Mouse (Mus musculus) lung, postnatal 0 days (tissue): Measurements from ENCODE around the gene Intu.

Experiments used
- CTCF ChIP-seq: IDR thresholded peaks from 2 replicates; pipeline ENCODE4 v1.5.1; 2016; ENCODE audit warnings: antibody characterized with exemption, mild to moderate bottlenecking
- EP300 ChIP-seq: IDR thresholded peaks from 2 replicates; pipeline ENCODE4 v1.6.1; 2016; ENCODE audit warnings: antibody characterized with exemption, mild to moderate bottlenecking, control low read depth

DNA sequence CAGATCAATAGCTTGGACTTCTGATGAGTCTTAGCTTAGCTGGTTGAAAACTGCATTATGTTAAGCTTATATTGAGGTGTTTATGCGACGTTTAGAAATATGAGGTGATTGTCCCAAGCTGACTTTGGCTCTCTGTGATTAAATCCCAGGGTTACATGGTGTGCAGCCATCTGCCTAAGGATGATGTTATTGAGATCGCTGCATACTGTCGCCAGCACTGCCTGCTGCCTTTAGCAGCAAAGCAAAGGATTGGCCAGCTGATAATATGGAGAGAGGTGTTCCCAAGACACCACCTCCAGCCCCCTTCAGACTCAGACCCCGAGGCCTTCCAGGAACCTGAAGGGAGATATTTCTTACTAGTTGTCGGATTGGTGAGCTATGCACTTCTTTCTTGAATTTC, 160.5 kb downstream of the Intu start:
- no peak for TF ChIP-seq CTCF
- no peak for TF ChIP-seq EP300
